Mouse (Mus musculus): ENCODE measurements around the gene Krtap15.

The Krtap15 gene

GRCm38 (mm10) chr16:88820066-88820465, at the start of gene Krtap15:
Gene Krtap15, plus strand, starts transcription at chr16:88820215.
- no peak for DNase-seq (ENCODE audit: low read depth, low spot score)
- Histone ChIP-seq H3K27me3 (ENCODE audit: control insufficient read depth, insufficient read depth, low read length, poor library complexity, severe bottlenecking) (no peaks in the 10 kb centered on the region), H3K36me3 (ENCODE audit: control insufficient read depth, insufficient read depth, low read length, poor library complexity, severe bottlenecking) (no peaks in the 10 kb centered on the region)

- Histone ChIP-seq H3K36me3 (ENCODE audit: control insufficient read depth, insufficient read depth, low read length, poor library complexity, severe bottlenecking) (no peaks in the 10 kb centered on the region), H3K27me3 (ENCODE audit: control insufficient read depth, insufficient read depth, low read length, poor library complexity, severe bottlenecking) (no peaks in the 10 kb centered on the region)
- DNase-seq (ENCODE audit: low read depth, low spot score) = no peak
These were observed 45.9 kb upstream of the Krtap15 start, which contains the start of gene 2310057N15Rik for GRCm38 (mm10) chr16:88774106-88774505. Gene 2310057N15Rik, minus strand, starts transcription at chr16:88774206.

- Histone ChIP-seq H3K36me3 (ENCODE audit: control insufficient read depth, insufficient read depth, low read length, poor library complexity, severe bottlenecking) (no peaks in the 10 kb centered on the region), H3K27me3 (ENCODE audit: control insufficient read depth, insufficient read depth, low read length, poor library complexity, severe bottlenecking) (no peaks in the 10 kb centered on the region)
- no peak for DNase-seq (ENCODE audit: low read depth, low spot score)
These were observed 42.4 kb upstream of the Krtap15 start, which contains the start of gene Gm5965 for GRCm38 (mm10) chr16:88777596-88777995. Gene Gm5965, plus strand, starts transcription at chr16:88777896.

- DNase-seq (ENCODE audit: low read depth, low spot score) = no peak
- Histone ChIP-seq H3K36me3 (ENCODE audit: control insufficient read depth, insufficient read depth, low read length, poor library complexity, severe bottlenecking) (no peaks in the 10 kb centered on the region), H3K27me3 (ENCODE audit: control insufficient read depth, insufficient read depth, low read length, poor library complexity, severe bottlenecking) (no peaks in the 10 kb centered on the region)
These were observed 33.2 kb upstream of the Krtap15 start for GRCm38 (mm10) chr16:88786786-88787185.

GRCm38 (mm10) chr16:88811827-88812226, 8.2 kb upstream of the Krtap15 start, which contains the start of gene Gm20741:
Gene Gm20741, minus strand, starts transcription at chr16:88812220.
- DNase-seq (ENCODE audit: low read depth, low spot score) = no peak

GRCm38 (mm10) chr16:88823736-88824135, 3.7 kb downstream of the Krtap15 start:
- DNase-seq (ENCODE audit: low read depth, low spot score) = peak; percentile 8
- Histone ChIP-seq H3K36me3 (ENCODE audit: control insufficient read depth, insufficient read depth, low read length, poor library complexity, severe bottlenecking) (no peaks in the 10 kb centered on the region), H3K27me3 (ENCODE audit: control insufficient read depth, insufficient read depth, low read length, poor library complexity, severe bottlenecking) (no peaks in the 10 kb centered on the region)

More at GRCm38 (mm10) chr16:88811827-88812226, 8.2 kb upstream of the Krtap15 start, which contains the start of gene Gm20741:
- Histone ChIP-seq H3K36me3 (ENCODE audit: control insufficient read depth, insufficient read depth, low read length, poor library complexity, severe bottlenecking) (no peaks in the 10 kb centered on the region), H3K27me3 (ENCODE audit: control insufficient read depth, insufficient read depth, low read length, poor library complexity, severe bottlenecking) (no peaks in the 10 kb centered on the region)

GRCm38 (mm10) chr16:88826095-88826652, 6.2 kb downstream of the Krtap15 start, which contains the start of gene Krtap14:
Gene Krtap14, minus strand, starts transcription at chr16:88826145.
- no peak for DNase-seq (ENCODE audit: low read depth, low spot score)
- Histone ChIP-seq H3K27me3 (ENCODE audit: control insufficient read depth, insufficient read depth, low read length, poor library complexity, severe bottlenecking) (no peaks in the 10 kb centered on the region), H3K36me3 (ENCODE audit: control insufficient read depth, insufficient read depth, low read length, poor library complexity, severe bottlenecking) (no peaks in the 10 kb centered on the region)

GRCm38 (mm10) chr16:88826978-88827377, 7.0 kb downstream of the Krtap15 start:
- DNase-seq (ENCODE audit: low read depth, low spot score) = no peak
- H3K27me3 ChIP-seq (ENCODE audit: control insufficient read depth, insufficient read depth, low read length, poor library complexity, severe bottlenecking) = no peaks in the 10 kb centered on the region

GRCm38 (mm10) chr16:88847363-88847762, 27.3 kb downstream of the Krtap15 start:
- no peaks in the 10 kb centered on the region for H3K36me3 ChIP-seq (ENCODE audit: control insufficient read depth, insufficient read depth, low read length, poor library complexity, severe bottlenecking)
- no peaks in the 10 kb centered on the region for H3K27me3 ChIP-seq (ENCODE audit: control insufficient read depth, insufficient read depth, low read length, poor library complexity, severe bottlenecking)
- no peak for DNase-seq (ENCODE audit: low read depth, low spot score)

More at GRCm38 (mm10) chr16:88826978-88827377, 7.0 kb downstream of the Krtap15 start:
- no peaks in the 10 kb centered on the region for H3K36me3 ChIP-seq (ENCODE audit: control insufficient read depth, insufficient read depth, low read length, poor library complexity, severe bottlenecking)

- DNase-seq (ENCODE audit: low read depth, low spot score) = no peak
- no peaks in the 10 kb centered on the region for H3K27me3 ChIP-seq (ENCODE audit: control insufficient read depth, insufficient read depth, low read length, poor library complexity, severe bottlenecking)
- no peaks in the 10 kb centered on the region for H3K36me3 ChIP-seq (ENCODE audit: control insufficient read depth, insufficient read depth, low read length, poor library complexity, severe bottlenecking)
These were observed 28.5 kb downstream of the Krtap15 start for GRCm38 (mm10) chr16:88848558-88848957.

- DNase-seq (ENCODE audit: low read depth, low spot score) = peak; percentile 20
- no peaks in the 10 kb centered on the region for H3K27me3 ChIP-seq (ENCODE audit: control insufficient read depth, insufficient read depth, low read length, poor library complexity, severe bottlenecking)
- H3K36me3 ChIP-seq (ENCODE audit: control insufficient read depth, insufficient read depth, low read length, poor library complexity, severe bottlenecking) = no peaks in the 10 kb centered on the region
These were observed 31.4 kb downstream of the Krtap15 start for GRCm38 (mm10) chr16:88851450-88851849.

- DNase-seq (ENCODE audit: low read depth, low spot score) = no peak
- H3K36me3 ChIP-seq (ENCODE audit: control insufficient read depth, insufficient read depth, low read length, poor library complexity, severe bottlenecking) = no peaks in the 10 kb centered on the region
- no peaks in the 10 kb centered on the region for H3K27me3 ChIP-seq (ENCODE audit: control insufficient read depth, insufficient read depth, low read length, poor library complexity, severe bottlenecking)
These were observed 44.9 kb downstream of the Krtap15 start for GRCm38 (mm10) chr16:88864887-88865407.

- DNase-seq (ENCODE audit: low read depth, low spot score) = no peak
- no peaks in the 10 kb centered on the region for H3K36me3 ChIP-seq (ENCODE audit: control insufficient read depth, insufficient read depth, low read length, poor library complexity, severe bottlenecking)
- no peaks in the 10 kb centered on the region for H3K27me3 ChIP-seq (ENCODE audit: control insufficient read depth, insufficient read depth, low read length, poor library complexity, severe bottlenecking)
These were observed 49.3 kb downstream of the Krtap15 start, which contains the start of gene Krtap19-1 for GRCm38 (mm10) chr16:88869311-88869710. Gene Krtap19-1, minus strand, starts transcription at chr16:88869411.

GRCm38 (mm10) chr16:88874169-88874568, 54.2 kb downstream of the Krtap15 start, which contains the start of gene Krtap19-2:
Gene Krtap19-2, minus strand, starts transcription at chr16:88874269.
- no peaks in the 10 kb centered on the region for H3K36me3 ChIP-seq (ENCODE audit: control insufficient read depth, insufficient read depth, low read length, poor library complexity, severe bottlenecking)
- H3K27me3 ChIP-seq (ENCODE audit: control insufficient read depth, insufficient read depth, low read length, poor library complexity, severe bottlenecking) = no peaks in the 10 kb centered on the region
- no peak for DNase-seq (ENCODE audit: low read depth, low spot score)

- no peak for DNase-seq (ENCODE audit: low read depth, low spot score)
These were observed 57.9 kb downstream of the Krtap15 start, which contains the start of gene Krtap19-3 for GRCm38 (mm10) chr16:88877938-88878337. Gene Krtap19-3, minus strand, starts transcription at chr16:88878038.

More at GRCm38 (mm10) chr16:88877938-88878337, 57.9 kb downstream of the Krtap15 start, which contains the start of gene Krtap19-3:
- no peaks in the 10 kb centered on the region for H3K36me3 ChIP-seq (ENCODE audit: control insufficient read depth, insufficient read depth, low read length, poor library complexity, severe bottlenecking)
- no peaks in the 10 kb centered on the region for H3K27me3 ChIP-seq (ENCODE audit: control insufficient read depth, insufficient read depth, low read length, poor library complexity, severe bottlenecking)

All from splenic B cell, adult 2 months (primary cell).